ENCODE assay signal across 8 mouse cellular contexts in genomic region chr19:8773409-8773808, GRCm38 (mm10). TPM values are rescaled to one million over a fixed set of nuclear protein-coding genes. Genes with fewer than 3 reads are reported as not detected.
DNase-seq lines count a peak whose midpoint lies in the region; ATAC-seq and TF ChIP-seq lines count a peak whose summit lies in the region.

No protein-coding gene starts in this region.

- peaks cover 38% of the 10 kb centered on the region for H3K4me1 ChIP-seq in heart, embryonic 13.5 days
- peaks cover 0 to 7% of the 10 kb centered on the region in 2 experiments; a peak in 3 of 4 replicates for H3K4me1 ChIP-seq in ES-E14 (ENCODE audit: control insufficient read depth in 2 of 2, insufficient read depth in 2 of 2, low read length in 2 of 2, poor library complexity in 1 of 2)
- peaks cover 21% of the 10 kb centered on the region for H3K4me1 ChIP-seq in forebrain, postnatal 0 days (ENCODE audit: insufficient read depth)

- 45% methylated on average over 6 of the region's 6 CpGs for WGBS in heart, embryonic 13.5 days
- 62% methylated on average over 6 of the region's 6 CpGs for WGBS in forebrain, postnatal 0 days
- WGBS in macrophage (ENCODE audit: missing documents) = 47% methylated on average over 6 of the region's 6 CpGs

- peak overlapping the region; percentile 98 for H3K27ac ChIP-seq in heart, embryonic 13.5 days (replicated peaks)
- no peak overlapping the region for H3K27ac ChIP-seq in ES-E14 (ENCODE audit: insufficient read depth, low read depth, low read length, poor library complexity, severe bottlenecking)
- no peak overlapping the region for H3K27ac ChIP-seq in forebrain, postnatal 0 days (ENCODE audit: low read depth, low read length)
- H3K27ac ChIP-seq in macrophage = peak overlapping the region; percentile 46

- no peak for DNase-seq in heart, adult 8-10 months (ENCODE audit: low spot score)
- no peak for DNase-seq in ES-E14 (ENCODE audit: low read depth, low spot score)
- no peak for DNase-seq in forebrain, postnatal 0 days
- DNase-seq in urinary bladder, postnatal 14 days (ENCODE audit: low spot score) = no peak
- no peak for DNase-seq in layer of hippocampus, postnatal 10 days (ENCODE audit: low spot score in 2 of 2)

- peak overlapping the region; percentile 92 for H3K4me2 ChIP-seq in heart, embryonic 13.5 days
- peak overlapping the region; percentile 90 for H3K4me2 ChIP-seq in forebrain, postnatal 0 days (ENCODE audit: low read depth)

- TF ChIP-seq CTCF in forebrain, postnatal 0 days (IDR thresholded peaks at IDR 0.05; ENCODE audit: low read depth) = no peak

- peak overlapping the region; percentile 83 for H3K4me3 ChIP-seq in heart, embryonic 13.5 days
- H3K4me3 ChIP-seq in ES-E14 (ENCODE audit: insufficient read depth in 1 of 2, low read depth in 1 of 2, low read length in 2 of 2, poor library complexity in 1 of 2, severe bottlenecking in 1 of 2) (peak overlapping the region; percentile 81 to 88), macrophage (ENCODE audit: inconsistent target) (peak overlapping the region; percentile 51)
- peak overlapping the region; percentile 58; the same call in 1 of the 2 replicates for H3K4me3 ChIP-seq in forebrain, postnatal 0 days (ENCODE audit: low read depth, low read length)

- peaks cover 46% of the 10 kb centered on the region for H3K79me2 ChIP-seq in macrophage (ENCODE audit: inconsistent target)

- no peak for ATAC-seq in heart, embryonic 13.5 days (ENCODE audit: extremely low read depth, insufficient number of reproducible peaks, low FRiP score, low TSS enrichment)
- ATAC-seq in forebrain, postnatal 0 days = no peak
- no peak for ATAC-seq in cerebellum, adult (ENCODE audit: insufficient number of reproducible peaks, low FRiP score, low TSS enrichment)

- H3K9ac ChIP-seq in heart, embryonic 13.5 days = peak overlapping the region; percentile 93
- H3K9ac ChIP-seq in ES-E14 (ENCODE audit: insufficient read depth, low read depth, low read length, poor library complexity, severe bottlenecking) = peak overlapping the region; percentile 65; the same call in 1 of the 2 replicates
- no peak overlapping the region for H3K9ac ChIP-seq in forebrain, postnatal 0 days

- peaks cover 67% of the 10 kb centered on the region for H3K36me3 ChIP-seq in heart, embryonic 13.5 days
- H3K36me3 ChIP-seq in ES-E14 (ENCODE audit: control insufficient read depth, insufficient read depth, low read length, poor library complexity, severe bottlenecking) (peaks cover 19% of the 10 kb centered on the region), macrophage (ENCODE audit: inconsistent target) (peaks cover 23% of the 10 kb centered on the region)
- H3K36me3 ChIP-seq in forebrain, postnatal 0 days (ENCODE audit: insufficient read depth) = peaks cover 28% of the 10 kb centered on the region

- H3K27me3 ChIP-seq in heart, embryonic 13.5 days (replicated peaks) = no peaks in the 10 kb centered on the region
- no peaks in the 10 kb centered on the region for H3K27me3 ChIP-seq in forebrain, postnatal 0 days (ENCODE audit: insufficient read depth, low read length)

- in situ Hi-C loops in ES-E14 (cut with MboI; ENCODE audit: low sequenced_read_pairs in 2 of 2, unreplicated experiment in 2 of 2) = no loop called here

- H3K9me3 ChIP-seq in heart, embryonic 13.5 days = no peaks in the 10 kb centered on the region
- no peaks in the 10 kb centered on the region for H3K9me3 ChIP-seq in ES-E14 (ENCODE audit: control insufficient read depth, insufficient read depth, low read depth, low read length)
- no peaks in the 10 kb centered on the region for H3K9me3 ChIP-seq in forebrain, postnatal 0 days (ENCODE audit: low read length)

TF ChIP-seq in ES-E14, 5 proteins besides CTCF, POLR2A, EP300 and RAD21:
- TF ChIP-seq MAFK (IDR thresholded peaks at IDR 0.05; ENCODE audit: insufficient read depth, low read depth, low read length) (no peak), CHD2 (IDR thresholded peaks at IDR 0.05; ENCODE audit: low read depth, low read length) (no peak), ZNF384 (IDR thresholded peaks at IDR 0.05; ENCODE audit: low read depth, low read length) (no peak), HCFC1 (IDR thresholded peaks at IDR 0.05; ENCODE audit: borderline replicate concordance, insufficient read depth, low read length) (no peak), ZC3H11A (IDR thresholded peaks at IDR 0.05; ENCODE audit: borderline replicate concordance, low read depth, low read length) (no peak)

RNA-seq across cellular contexts. Expression of gene Tmem179b, which starts 0.9 kb away (rescaled TPM):
- polyA plus RNA-seq in heart, embryonic 13.5 days (2015; fragmentation: Nextera tagmentation; extraction: Ambion mirVana) = 54.5 and 60.7 TPM in 2 replicates
- 10 to 100 TPM; 18.2 to 21.5 (median 19.5) TPM for total RNA-seq in heart, adult 8-10 months (2022)
- 45.9 and 51.2 TPM in 2 replicates for total RNA-seq in ES-E14 (2012; rRNA removed)
- 17.4 and 19.6 TPM in 2 replicates for total RNA-seq in forebrain, postnatal 0 days (2014; rRNA removed)
- polyA plus RNA-seq in forebrain, postnatal 0 days (2015; fragmentation: Nextera tagmentation; extraction: Ambion mirVana) = 22.4 and 22.6 TPM in 2 replicates
- 10 to 100 TPM in 15 of 26 experiments, 1 to 10 TPM in 11; 3.2 to 23.5 (median 12.1) TPM for total RNA-seq in macrophage (2018; cell fraction: chromatin; rRNA removed)
- total RNA-seq in macrophage (2018; cell fraction: cytosol; rRNA removed) = 100 to 1,000 TPM in 2 of 26 experiments, 10 to 100 TPM in 24; 58.3 to 105 (median 84.5) TPM
- 10 to 100 TPM in 25 of 26 experiments, 1 to 10 TPM in 1; 8.6 to 64.0 (median 37.8) TPM for total RNA-seq in macrophage (2018; cell fraction: nucleus; rRNA removed)
- polyA plus RNA-seq in macrophage (2018) = 70.7 to 93.4 TPM (median 87.5 TPM) in 3 replicates
- total RNA-seq in layer of hippocampus, postnatal 10 days (2021) = 1 to 10 TPM; 7.0 to 9.3 TPM

RNA-seq across cellular contexts. Expression of gene Tmem223, which starts 2.6 kb away (rescaled TPM):
- 154 and 167 TPM in 2 replicates for polyA plus RNA-seq in heart, embryonic 13.5 days (2015; fragmentation: Nextera tagmentation; extraction: Ambion mirVana)
- total RNA-seq in heart, adult 8-10 months (2022) = 100 to 1,000 TPM; 111 to 137 (median 125) TPM
- total RNA-seq in ES-E14 (2012; rRNA removed) = 77.3 and 125 TPM in 2 replicates
- total RNA-seq in forebrain, postnatal 0 days (2014; rRNA removed) = 236 and 241 TPM in 2 replicates
- polyA plus RNA-seq in forebrain, postnatal 0 days (2015; fragmentation: Nextera tagmentation; extraction: Ambion mirVana) = 269 and 334 TPM in 2 replicates
- 10 to 100 TPM in 24 of 26 experiments, 1 to 10 TPM in 2; 5.7 to 29.3 (median 15.9) TPM for total RNA-seq in macrophage (2018; cell fraction: chromatin; rRNA removed)
- 10 to 100 TPM; 22.3 to 39.5 (median 32.9) TPM for total RNA-seq in macrophage (2018; cell fraction: cytosol; rRNA removed)
- 10 to 100 TPM; 16.5 to 42.0 (median 25.1) TPM for total RNA-seq in macrophage (2018; cell fraction: nucleus; rRNA removed)
- 14.9 to 33.7 TPM (median 26.6 TPM) in 3 replicates for polyA plus RNA-seq in macrophage (2018)
- 100 to 1,000 TPM in 1 of 2 experiments, 10 to 100 TPM in 1; 99.9 to 120 TPM for total RNA-seq in layer of hippocampus, postnatal 10 days (2021)

RNA-seq across cellular contexts. Expression of gene Taf6l, which starts 12.8 kb away (rescaled TPM):
- 18.2 and 19.6 TPM in 2 replicates for polyA plus RNA-seq in heart, embryonic 13.5 days (2015; fragmentation: Nextera tagmentation; extraction: Ambion mirVana)
- 1 to 10 TPM; 5.4 to 9.0 (median 7.7) TPM for total RNA-seq in heart, adult 8-10 months (2022)
- total RNA-seq in ES-E14 (2012; rRNA removed) = 28.6 and 29.4 TPM in 2 replicates
- total RNA-seq in forebrain, postnatal 0 days (2014; rRNA removed) = 27.2 and 31.7 TPM in 2 replicates
- 25.1 and 25.2 TPM in 2 replicates for polyA plus RNA-seq in forebrain, postnatal 0 days (2015; fragmentation: Nextera tagmentation; extraction: Ambion mirVana)
- total RNA-seq in macrophage (2018; cell fraction: chromatin; rRNA removed) = 10 to 100 TPM; 19.4 to 71.5 (median 42.4) TPM
- total RNA-seq in macrophage (2018; cell fraction: cytosol; rRNA removed) = 10 to 100 TPM; 12.3 to 19.2 (median 15.6) TPM
- total RNA-seq in macrophage (2018; cell fraction: nucleus; rRNA removed) = 10 to 100 TPM; 10.4 to 47.8 (median 26.1) TPM
- 11.3 to 16.9 TPM (median 15.6 TPM) in 3 replicates for polyA plus RNA-seq in macrophage (2018)
- 10 to 100 TPM; 18.2 to 19.0 TPM for total RNA-seq in layer of hippocampus, postnatal 10 days (2021)

RNA-seq across cellular contexts. Expression of gene Nxf1, which starts 16.5 kb away (rescaled TPM):
- polyA plus RNA-seq in heart, embryonic 13.5 days (2015; fragmentation: Nextera tagmentation; extraction: Ambion mirVana) = 123 and 124 TPM in 2 replicates
- 10 to 100 TPM; 30.3 to 42.0 (median 33.7) TPM for total RNA-seq in heart, adult 8-10 months (2022)
- total RNA-seq in ES-E14 (2012; rRNA removed) = 99.5 and 101 TPM in 2 replicates
- total RNA-seq in forebrain, postnatal 0 days (2014; rRNA removed) = 81.7 and 114 TPM in 2 replicates
- 97.1 and 97.9 TPM in 2 replicates for polyA plus RNA-seq in forebrain, postnatal 0 days (2015; fragmentation: Nextera tagmentation; extraction: Ambion mirVana)
- total RNA-seq in macrophage (2018; cell fraction: chromatin; rRNA removed) = 1,000 to 10,000 TPM in 4 of 26 experiments, 100 to 1,000 TPM in 22; 486 to 1,281 (median 796) TPM
- 10 to 100 TPM; 49.8 to 90.5 (median 68.6) TPM for total RNA-seq in macrophage (2018; cell fraction: cytosol; rRNA removed)
- total RNA-seq in macrophage (2018; cell fraction: nucleus; rRNA removed) = 1,000 to 10,000 TPM in 2 of 26 experiments, 100 to 1,000 TPM in 24; 352 to 1,871 (median 566) TPM
- polyA plus RNA-seq in macrophage (2018) = 68.7 to 115 TPM (median 96.9 TPM) in 3 replicates
- 10 to 100 TPM; 72.7 to 79.7 TPM for total RNA-seq in layer of hippocampus, postnatal 10 days (2021)

RNA-seq across cellular contexts. Expression of gene Polr2g, which starts 25.0 kb away (rescaled TPM):
- 129 and 143 TPM in 2 replicates for polyA plus RNA-seq in heart, embryonic 13.5 days (2015; fragmentation: Nextera tagmentation; extraction: Ambion mirVana)
- total RNA-seq in heart, adult 8-10 months (2022) = 10 to 100 TPM; 52.1 to 60.7 (median 55.4) TPM
- 113 and 144 TPM in 2 replicates for total RNA-seq in ES-E14 (2012; rRNA removed)
- total RNA-seq in forebrain, postnatal 0 days (2014; rRNA removed) = 89.3 and 99.3 TPM in 2 replicates
- polyA plus RNA-seq in forebrain, postnatal 0 days (2015; fragmentation: Nextera tagmentation; extraction: Ambion mirVana) = 193 and 216 TPM in 2 replicates
- total RNA-seq in macrophage (2018; cell fraction: chromatin; rRNA removed) = 10 to 100 TPM in 20 of 26 experiments, 1 to 10 TPM in 6; 1.6 to 68.0 (median 21.8) TPM
- total RNA-seq in macrophage (2018; cell fraction: cytosol; rRNA removed) = 100 to 1,000 TPM in 12 of 26 experiments, 10 to 100 TPM in 14; 78.4 to 148 (median 97.9) TPM
- total RNA-seq in macrophage (2018; cell fraction: nucleus; rRNA removed) = 10 to 100 TPM; 18.2 to 67.1 (median 36.1) TPM
- polyA plus RNA-seq in macrophage (2018) = 87.6 to 127 TPM (median 98.0 TPM) in 3 replicates
- total RNA-seq in layer of hippocampus, postnatal 10 days (2021) = 100 to 1,000 TPM; 107 to 109 TPM

Comparison
In these comparisons a context has a peak if more than half of its experiments do, and no peak if none do; other contexts are left out.
1. H3K27ac ChIP-seq: peak in heart, embryonic 13.5 days (single experiment) and macrophage (single experiment); none in ES-E14 (single experiment) and forebrain, postnatal 0 days (single experiment).
2. Peak in every context shown above with its lines, with median percentiles within 50 percentile points of each other: H3K4me3 ChIP-seq.